Mouse (Mus musculus) spleen, adult 12 weeks (tissue): Measurements from ENCODE around the gene Olfr877.

Experiments used
- DNase-seq: peaks from one replicate; pipeline ENCODE4 v3.0.0; 2022; ENCODE audit warnings: low spot score

Olfr877 gene

DNA sequence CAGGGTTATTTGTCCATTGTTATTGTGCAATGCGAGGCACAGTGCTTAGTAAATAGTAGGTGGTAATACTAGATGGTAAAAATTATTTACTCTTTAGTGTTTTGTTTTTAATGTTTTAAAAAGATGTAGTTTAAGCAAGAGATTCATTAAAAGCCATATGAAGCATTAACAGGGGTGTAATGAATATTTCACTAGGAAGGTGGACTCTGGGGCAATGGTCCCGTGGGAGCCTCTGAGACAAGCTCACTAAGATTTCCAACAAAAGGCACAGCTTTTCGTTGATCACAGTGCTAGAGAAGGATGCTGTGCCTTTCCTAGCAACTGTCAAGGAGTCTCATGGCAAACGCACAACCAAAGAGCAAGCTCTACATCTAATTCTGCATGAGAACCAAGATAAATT, at the start of gene Olfr877:
TSS of gene Olfr877 (plus strand) at position 301 of the 400 bp plus-strand sequence.
- DNase-seq, result no peak

DNA sequence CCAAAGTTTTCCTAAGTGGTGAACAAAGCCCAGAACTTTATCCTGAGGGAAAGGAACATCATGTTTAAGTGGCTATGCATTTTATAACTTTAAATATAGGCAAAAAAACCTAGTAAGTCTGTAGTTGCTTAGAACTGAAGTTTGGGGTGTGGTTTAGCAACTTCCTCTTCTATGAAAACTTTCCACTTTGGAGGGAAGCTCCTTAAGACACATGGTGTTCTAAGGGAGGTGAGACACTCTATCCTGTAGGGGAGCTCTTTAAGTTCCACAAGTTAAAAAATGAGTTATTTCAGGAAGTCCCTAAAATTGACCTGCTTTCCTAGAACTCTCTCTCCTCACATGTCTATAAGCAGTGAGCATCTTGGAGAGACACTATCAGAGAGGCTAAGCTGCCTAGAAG, 46.8 kb upstream of the Olfr877 start:
- DNase-seq, result no peak

DNA sequence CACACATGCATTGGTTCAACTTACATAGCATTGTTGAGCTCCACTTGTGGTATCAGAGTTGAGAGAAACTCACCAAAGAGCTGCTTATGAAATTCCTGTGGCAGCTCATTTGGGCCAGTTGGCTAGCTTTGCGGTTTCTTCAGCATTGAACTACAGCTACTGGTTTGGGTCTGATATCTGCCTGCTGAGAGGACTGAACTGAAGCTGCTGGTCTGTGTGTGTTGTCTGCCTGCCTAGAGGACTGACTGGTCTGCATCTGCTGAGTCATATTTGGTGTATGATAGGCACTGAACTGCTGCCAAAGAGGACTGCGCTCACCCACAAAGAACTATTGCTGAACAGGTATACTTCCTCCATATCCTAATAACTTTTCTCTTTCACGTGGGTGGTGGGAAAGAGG, 45.6 kb upstream of the Olfr877 start:
- DNase-seq, result no peak

DNA sequence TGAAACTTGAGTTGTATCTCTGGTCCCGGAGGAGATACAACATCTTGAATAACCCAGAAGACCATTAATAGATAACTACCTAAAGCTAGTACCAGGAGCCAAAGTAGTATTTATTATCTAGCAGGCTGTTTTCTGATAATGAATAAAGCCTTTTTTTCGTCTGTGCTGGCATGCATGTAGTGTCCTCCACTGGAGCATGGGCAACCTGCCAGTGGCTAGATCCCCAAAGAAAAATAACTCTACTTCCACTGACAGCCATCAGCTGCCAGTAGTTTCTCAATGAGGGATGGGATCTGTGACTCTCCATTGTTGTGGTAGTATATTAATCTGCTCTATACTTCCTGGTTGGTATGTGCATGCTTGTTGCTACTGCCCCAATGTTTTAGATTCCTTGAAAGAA, 45.1 kb upstream of the Olfr877 start:
- no peak for DNase-seq

DNA sequence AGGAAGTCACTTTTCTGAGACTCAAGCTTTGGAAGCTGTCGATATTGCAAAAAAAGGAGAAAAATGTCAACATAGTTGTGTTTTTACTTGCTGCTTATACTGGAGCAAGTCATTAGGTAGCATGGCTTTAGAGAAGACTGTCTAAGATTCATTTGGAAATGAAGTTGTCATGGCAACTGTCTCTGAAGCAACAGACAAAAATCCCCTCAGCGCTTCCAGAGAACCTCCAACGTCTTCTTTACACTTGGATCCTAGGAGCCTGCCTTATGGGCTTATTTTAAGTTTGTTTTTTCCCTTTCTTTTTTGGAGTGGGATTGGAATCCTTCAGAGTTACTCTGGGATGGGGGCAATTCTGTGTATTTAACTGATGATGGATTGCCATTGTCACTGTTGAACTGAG, 39.4 kb upstream of the Olfr877 start:
- DNase-seq, result no peak

DNA sequence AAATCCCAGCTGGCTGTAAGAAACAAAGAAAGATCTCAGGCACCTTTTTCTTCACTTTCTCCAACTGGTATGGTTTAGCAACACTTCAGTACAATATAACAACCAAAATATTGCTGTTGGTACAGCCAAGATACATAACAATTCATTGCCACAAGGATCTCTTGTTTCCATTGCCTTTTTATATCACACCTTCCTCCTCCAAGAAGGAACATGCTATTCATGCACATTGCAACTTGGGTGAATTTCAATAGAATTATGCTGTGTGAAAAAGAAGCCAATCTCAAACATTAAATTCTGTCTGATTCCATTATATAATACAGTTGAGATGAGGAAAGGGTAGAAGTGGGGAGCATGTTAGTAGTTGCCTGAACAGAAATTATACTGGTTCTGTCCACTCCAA, 24.2 kb upstream of the Olfr877 start:
- no peak for DNase-seq

DNA sequence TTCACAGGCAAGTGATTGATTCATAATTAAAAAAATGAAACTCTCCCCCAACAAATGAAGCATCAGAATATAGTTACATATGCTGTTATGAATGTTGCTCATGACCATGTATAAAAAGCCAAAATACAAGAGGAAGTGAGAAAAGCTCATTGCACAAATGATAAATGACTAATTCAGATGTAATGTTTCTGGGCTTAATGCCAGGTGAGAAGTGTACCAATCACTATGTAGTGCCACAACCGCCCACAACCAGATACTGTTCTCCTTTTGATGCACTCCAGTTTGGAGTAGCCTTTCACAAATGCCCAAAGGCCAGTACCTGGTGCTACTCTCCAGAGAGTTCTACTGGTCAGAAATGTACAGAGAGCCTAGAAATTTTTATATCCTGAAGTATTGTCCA, 20.7 kb upstream of the Olfr877 start:
- no peak for DNase-seq

DNA sequence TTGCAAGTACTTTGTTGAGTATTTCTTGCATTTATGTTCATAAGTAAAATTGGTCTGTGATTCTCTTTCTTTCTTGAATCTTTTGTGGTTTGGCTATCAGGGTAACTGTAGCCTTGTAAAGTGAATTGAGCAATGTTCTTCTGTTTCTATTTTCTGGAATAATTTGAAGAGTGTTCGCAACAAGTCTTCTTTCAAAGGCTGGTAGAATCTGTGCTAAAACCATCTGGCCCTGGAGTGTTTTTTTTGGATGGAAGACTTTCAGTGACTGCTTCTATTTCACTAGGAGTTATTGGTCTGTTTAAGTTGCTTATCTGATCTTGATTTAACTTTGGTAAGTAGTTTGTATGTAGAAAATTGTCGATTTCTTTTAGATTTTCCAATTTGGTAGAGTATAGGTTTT, 4.8 kb upstream of the Olfr877 start:
- DNase-seq, result no peak

DNA sequence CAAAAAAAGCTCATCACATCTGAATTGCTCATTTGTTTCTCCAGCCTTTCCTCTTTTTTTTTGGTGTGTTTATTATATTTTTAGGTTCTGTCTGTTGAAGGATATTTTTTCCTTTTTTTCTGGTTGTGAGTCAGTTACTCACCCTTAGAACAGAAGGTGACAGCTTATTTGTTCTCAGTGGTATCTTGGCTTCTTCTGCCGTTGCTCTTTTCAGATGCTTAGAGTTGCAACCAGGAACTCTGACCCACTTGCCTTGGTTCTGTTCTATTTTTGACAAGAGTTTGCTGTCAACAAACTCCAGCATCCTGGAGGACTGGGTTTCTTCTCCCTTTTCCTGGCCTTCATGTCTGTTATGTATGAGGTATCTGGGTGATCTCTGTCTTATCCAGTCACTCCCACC, 9.3 kb downstream of the Olfr877 start:
- DNase-seq, result no peak

DNA sequence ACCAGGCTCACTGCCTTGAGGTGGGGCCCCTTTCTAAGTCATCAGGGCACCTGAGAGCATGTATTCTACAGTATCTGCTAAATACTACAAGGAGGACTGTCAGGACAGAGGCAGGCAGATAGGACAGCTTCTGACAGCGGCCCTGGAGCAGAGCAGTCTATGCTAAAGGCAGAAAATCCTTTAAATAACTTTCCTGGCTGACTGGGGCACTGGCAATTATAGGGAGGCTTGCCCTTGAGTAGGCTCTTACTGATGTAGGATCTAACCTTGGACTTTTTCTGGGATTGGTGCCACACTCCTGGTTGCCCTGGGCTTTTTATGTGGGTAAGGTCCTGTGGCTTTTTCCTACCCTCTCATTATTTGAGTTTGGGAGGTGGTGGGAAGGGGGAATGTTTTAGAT, 16.2 kb downstream of the Olfr877 start:
- no peak for DNase-seq

DNA sequence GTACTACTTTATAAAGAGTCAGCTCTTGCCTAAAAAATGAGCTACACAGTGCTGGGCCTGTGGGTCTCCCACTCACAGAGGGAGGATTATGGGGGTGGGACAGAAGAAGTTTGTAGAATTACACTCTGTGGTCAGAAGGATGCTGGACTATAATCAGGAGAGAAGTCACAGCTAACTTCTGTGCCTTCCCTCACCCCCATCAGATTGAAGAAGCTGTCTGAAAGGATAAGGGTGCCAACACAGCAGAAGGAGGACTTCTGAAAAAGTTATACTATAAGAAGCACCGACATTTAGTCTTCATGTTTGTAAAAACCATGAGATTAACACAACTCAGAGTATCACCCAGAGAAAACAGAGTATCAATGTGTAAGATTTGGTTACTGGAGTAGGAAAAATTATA, 17.0 kb downstream of the Olfr877 start:
- no peak for DNase-seq

DNA sequence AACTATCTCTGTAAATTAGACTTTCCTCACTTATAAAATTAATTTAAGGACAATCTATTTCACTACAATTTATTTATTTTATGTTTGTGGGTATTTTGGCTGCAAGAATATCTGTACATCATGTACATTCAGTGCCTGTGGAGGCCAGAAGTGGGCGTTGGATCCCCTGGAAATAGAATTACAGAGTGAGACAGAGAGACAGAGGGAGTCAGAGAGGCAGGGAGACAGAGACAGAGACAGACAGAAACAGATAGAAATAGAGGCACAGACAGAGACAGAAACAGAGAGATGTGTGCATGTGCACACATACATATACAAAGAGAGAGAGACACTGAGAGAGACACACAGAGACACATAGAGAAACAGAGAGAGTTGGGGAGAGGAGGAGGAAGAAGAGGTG, 17.5 kb downstream of the Olfr877 start:
- DNase-seq, result no peak

DNA sequence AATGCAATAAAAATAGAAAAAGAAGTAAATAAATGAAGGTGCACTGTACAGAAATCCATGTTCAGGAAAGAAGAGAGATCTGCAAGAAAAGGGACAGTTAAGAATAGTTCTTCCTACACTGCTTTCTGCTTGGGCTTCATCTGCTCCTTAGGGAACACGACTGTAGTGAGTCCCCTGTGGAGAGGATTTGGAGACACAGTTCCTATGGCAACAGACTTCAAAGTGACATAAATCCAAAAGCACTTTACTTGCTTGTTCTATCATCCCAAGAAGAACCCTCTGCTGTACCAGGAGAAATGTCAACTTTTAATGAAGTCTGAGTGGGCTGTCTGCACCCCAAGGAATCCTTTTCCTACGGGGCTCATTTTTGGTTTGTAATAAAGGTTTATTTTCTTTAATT, 36.9 kb downstream of the Olfr877 start:
- no peak for DNase-seq

DNA sequence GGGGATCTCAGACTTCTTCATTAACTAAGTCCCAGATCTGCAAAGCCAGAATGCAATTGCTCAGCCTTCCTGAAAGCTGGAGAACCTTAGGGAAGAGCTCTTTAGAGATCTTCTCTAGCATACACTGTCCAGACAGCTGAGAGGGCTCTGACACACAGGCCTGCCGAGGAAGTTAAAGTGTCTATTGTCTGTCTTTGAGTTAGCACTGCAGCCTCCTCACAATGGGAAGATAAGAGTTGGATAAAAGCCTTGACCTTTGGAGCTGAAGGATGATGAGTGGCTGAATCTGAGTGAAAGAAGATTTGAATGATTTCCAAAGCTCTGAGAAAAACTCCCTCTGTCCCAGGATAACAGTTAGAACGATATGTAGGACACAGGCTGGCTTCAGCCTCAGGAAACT, 42.6 kb downstream of the Olfr877 start, which contains the start of gene Olfr145:
TSS of gene Olfr145 (plus strand) at position 64 of the 400 bp plus-strand sequence.
- no peak for DNase-seq

DNA sequence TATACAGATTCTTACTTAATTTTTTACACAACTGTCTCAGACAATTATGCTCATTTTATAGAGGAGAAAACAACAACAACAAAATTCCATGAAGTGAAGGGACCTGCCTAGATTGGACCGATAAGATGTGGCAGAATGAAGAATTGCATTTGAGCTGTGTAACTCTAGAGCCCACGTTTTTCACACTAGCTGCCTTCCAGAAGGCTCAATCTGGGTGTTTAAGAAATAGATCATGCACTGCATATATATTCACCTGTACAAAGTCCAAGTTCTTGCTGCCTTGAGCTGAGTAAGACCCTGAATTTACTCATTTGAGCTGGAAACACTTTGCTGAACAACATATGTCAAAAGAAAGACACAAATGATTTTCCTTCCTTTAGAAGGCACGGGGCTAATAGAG, 51.5 kb downstream of the Olfr877 start:
- no peak for DNase-seq
